Mouse (Mus musculus): Measurements from ENCODE around the gene Cd70. TPM values are rescaled to one million over a fixed set of nuclear protein-coding genes. Genes with fewer than 3 reads are reported as not detected.
A peak's percentile ranks its signal among the peaks of the same experiment; 100 is the strongest.

Gene Cd70
- not detected in 2 replicates for polyA plus RNA-seq (2014; fragmentation: Nextera tagmentation; extraction: Ambion mirVana)

GRCm38 (mm10) chr17:57148994-57149803 lies at the start of gene Cd70:
Gene Cd70 (minus strand): TSS chr17:57149777.
- H3K9ac ChIP-seq (ENCODE audit: low read depth, low read length), result peak within 1 kb of the TSS; percentile 54; the same call in 1 of the 2 replicates
- no peak for ATAC-seq (replicated peaks; ENCODE audit: insufficient number of reproducible peaks, low FRiP score, low TSS enrichment)
- no peaks in the 10 kb centered on the region for H3K4me1 ChIP-seq (ENCODE audit: control insufficient read depth, insufficient read depth, low read length)
- peak within 1 kb of the TSS; percentile 65 for H3K4me2 ChIP-seq
- 4% methylated on average over 39 of the region's 39 CpGs for WGBS (ENCODE audit: insufficient replicate concordance)
- peak within 1 kb of the TSS; percentile 46 for H3K4me3 ChIP-seq (ENCODE audit: low read depth, low read length)
- H3K27me3 ChIP-seq (ENCODE audit: control insufficient read depth, insufficient read depth, low read length), result peaks cover 41% of the 10 kb centered on the region
- H3K36me3 ChIP-seq (ENCODE audit: control insufficient read depth, insufficient read depth, low read length), result no peaks in the 10 kb centered on the region
- H3K9me3 ChIP-seq (replicated peaks; ENCODE audit: control insufficient read depth, low read length), result no peaks in the 10 kb centered on the region
- H3K27ac ChIP-seq (ENCODE audit: low read depth, low read length), result no peak within 1 kb of the TSS

- no peaks in the 10 kb centered on the region for H3K4me1 ChIP-seq (ENCODE audit: control insufficient read depth, insufficient read depth, low read length)
- H3K27me3 ChIP-seq (ENCODE audit: control insufficient read depth, insufficient read depth, low read length), result no peaks in the 10 kb centered on the region
- H3K27ac ChIP-seq (ENCODE audit: low read depth, low read length), result no peak overlapping the region
- 61% methylated on average over 3 of the region's 3 CpGs for WGBS (ENCODE audit: insufficient replicate concordance)
- H3K36me3 ChIP-seq (ENCODE audit: control insufficient read depth, insufficient read depth, low read length), result no peaks in the 10 kb centered on the region
- no peak overlapping the region for H3K9ac ChIP-seq (ENCODE audit: low read depth, low read length)
- H3K4me3 ChIP-seq (ENCODE audit: low read depth, low read length), result no peak overlapping the region
- no peak for ATAC-seq (replicated peaks; ENCODE audit: insufficient number of reproducible peaks, low FRiP score, low TSS enrichment)
- no peaks in the 10 kb centered on the region for H3K9me3 ChIP-seq (replicated peaks; ENCODE audit: control insufficient read depth, low read length)
- no peak overlapping the region for H3K4me2 ChIP-seq
Measured at GRCm38 (mm10) chr17:57198252-57198651, 48.7 kb upstream of the Cd70 start.

GRCm38 (mm10) chr17:57195326-57196010 lies 45.9 kb upstream of the Cd70 start:
- no peak for ATAC-seq (replicated peaks; ENCODE audit: insufficient number of reproducible peaks, low FRiP score, low TSS enrichment)
- H3K4me2 ChIP-seq, result no peak overlapping the region
- no peak overlapping the region for H3K4me3 ChIP-seq (ENCODE audit: low read depth, low read length)
- H3K4me1 ChIP-seq (ENCODE audit: control insufficient read depth, insufficient read depth, low read length), result no peaks in the 10 kb centered on the region
- no peak overlapping the region for H3K9ac ChIP-seq (ENCODE audit: low read depth, low read length)
- 75% methylated on average over 8 of the region's 8 CpGs for WGBS (ENCODE audit: insufficient replicate concordance)
- H3K27me3 ChIP-seq (ENCODE audit: control insufficient read depth, insufficient read depth, low read length), result no peaks in the 10 kb centered on the region
- no peak overlapping the region for H3K27ac ChIP-seq (ENCODE audit: low read depth, low read length)
- no peaks in the 10 kb centered on the region for H3K36me3 ChIP-seq (ENCODE audit: control insufficient read depth, insufficient read depth, low read length)
- no peaks in the 10 kb centered on the region for H3K9me3 ChIP-seq (replicated peaks; ENCODE audit: control insufficient read depth, low read length)

GRCm38 (mm10) chr17:57194771-57195170 lies 45.2 kb upstream of the Cd70 start:
- H3K4me1 ChIP-seq (ENCODE audit: control insufficient read depth, insufficient read depth, low read length), result no peaks in the 10 kb centered on the region
- no peak overlapping the region for H3K4me2 ChIP-seq
- H3K27me3 ChIP-seq (ENCODE audit: control insufficient read depth, insufficient read depth, low read length), result no peaks in the 10 kb centered on the region
- no peaks in the 10 kb centered on the region for H3K9me3 ChIP-seq (replicated peaks; ENCODE audit: control insufficient read depth, low read length)
- no peak overlapping the region for H3K4me3 ChIP-seq (ENCODE audit: low read depth, low read length)
- no peak for ATAC-seq (replicated peaks; ENCODE audit: insufficient number of reproducible peaks, low FRiP score, low TSS enrichment)
- WGBS (ENCODE audit: insufficient replicate concordance), result 78% methylated on average over 3 of the region's 3 CpGs
- H3K36me3 ChIP-seq (ENCODE audit: control insufficient read depth, insufficient read depth, low read length), result no peaks in the 10 kb centered on the region
- H3K9ac ChIP-seq (ENCODE audit: low read depth, low read length), result no peak overlapping the region
- H3K27ac ChIP-seq (ENCODE audit: low read depth, low read length), result no peak overlapping the region

GRCm38 (mm10) chr17:57194041-57194507 lies 44.5 kb upstream of the Cd70 start, which contains the start of gene Tnfsf14:
Gene Tnfsf14 (minus strand): TSS chr17:57194177.
- WGBS (ENCODE audit: insufficient replicate concordance), result 79% methylated on average over 11 of the region's 11 CpGs
- Histone ChIP-seq H3K27ac (ENCODE audit: low read depth, low read length) (no peak within 1 kb of the TSS), H3K9ac (ENCODE audit: low read depth, low read length) (no peak within 1 kb of the TSS), H3K9me3 (replicated peaks; ENCODE audit: control insufficient read depth, low read length) (no peaks in the 10 kb centered on the region), H3K4me2 (no peak within 1 kb of the TSS), H3K4me3 (ENCODE audit: low read depth, low read length) (no peak within 1 kb of the TSS), H3K4me1 (ENCODE audit: control insufficient read depth, insufficient read depth, low read length) (no peaks in the 10 kb centered on the region), H3K27me3 (ENCODE audit: control insufficient read depth, insufficient read depth, low read length) (no peaks in the 10 kb centered on the region), H3K36me3 (ENCODE audit: control insufficient read depth, insufficient read depth, low read length) (no peaks in the 10 kb centered on the region)
- no peak for ATAC-seq (replicated peaks; ENCODE audit: insufficient number of reproducible peaks, low FRiP score, low TSS enrichment)

GRCm38 (mm10) chr17:57188510-57189192 lies 39.1 kb upstream of the Cd70 start:
- Histone ChIP-seq H3K36me3 (ENCODE audit: control insufficient read depth, insufficient read depth, low read length) (no peaks in the 10 kb centered on the region), H3K27me3 (ENCODE audit: control insufficient read depth, insufficient read depth, low read length) (no peaks in the 10 kb centered on the region), H3K9me3 (replicated peaks; ENCODE audit: control insufficient read depth, low read length) (no peaks in the 10 kb centered on the region), H3K9ac (ENCODE audit: low read depth, low read length) (no peak overlapping the region), H3K4me3 (ENCODE audit: low read depth, low read length) (no peak overlapping the region), H3K4me2 (no peak overlapping the region), H3K4me1 (ENCODE audit: control insufficient read depth, insufficient read depth, low read length) (no peaks in the 10 kb centered on the region), H3K27ac (ENCODE audit: low read depth, low read length) (no peak overlapping the region)
- ATAC-seq (replicated peaks; ENCODE audit: insufficient number of reproducible peaks, low FRiP score, low TSS enrichment), result no peak
- 65% methylated on average over 12 of the region's 12 CpGs for WGBS (ENCODE audit: insufficient replicate concordance)

GRCm38 (mm10) chr17:57185641-57186040 lies 36.1 kb upstream of the Cd70 start:
- 43% methylated on average over 2 of the region's 2 CpGs for WGBS (ENCODE audit: insufficient replicate concordance)
- Histone ChIP-seq H3K4me2 (no peak overlapping the region), H3K27me3 (ENCODE audit: control insufficient read depth, insufficient read depth, low read length) (no peaks in the 10 kb centered on the region)

GRCm38 (mm10) chr17:57182871-57183270 lies 33.3 kb upstream of the Cd70 start:
- no peak overlapping the region for H3K27ac ChIP-seq (ENCODE audit: low read depth, low read length)
- H3K9ac ChIP-seq (ENCODE audit: low read depth, low read length), result no peak overlapping the region
- no peak overlapping the region for H3K4me3 ChIP-seq (ENCODE audit: low read depth, low read length)
- H3K4me1 ChIP-seq (ENCODE audit: control insufficient read depth, insufficient read depth, low read length), result no peaks in the 10 kb centered on the region
- H3K36me3 ChIP-seq (ENCODE audit: control insufficient read depth, insufficient read depth, low read length), result no peaks in the 10 kb centered on the region
- no peaks in the 10 kb centered on the region for H3K27me3 ChIP-seq (ENCODE audit: control insufficient read depth, insufficient read depth, low read length)
- ATAC-seq (replicated peaks; ENCODE audit: insufficient number of reproducible peaks, low FRiP score, low TSS enrichment), result no peak
- H3K9me3 ChIP-seq (replicated peaks; ENCODE audit: control insufficient read depth, low read length), result no peaks in the 10 kb centered on the region
- WGBS (ENCODE audit: insufficient replicate concordance), result 56% methylated on average over 3 of the region's 3 CpGs
- H3K4me2 ChIP-seq, result no peak overlapping the region

More at GRCm38 (mm10) chr17:57185641-57186040, 36.1 kb upstream of the Cd70 start:
- H3K9me3 ChIP-seq (replicated peaks; ENCODE audit: control insufficient read depth, low read length), result no peaks in the 10 kb centered on the region
- H3K27ac ChIP-seq (ENCODE audit: low read depth, low read length), result no peak overlapping the region
- no peak overlapping the region for H3K4me3 ChIP-seq (ENCODE audit: low read depth, low read length)
- no peak overlapping the region for H3K9ac ChIP-seq (ENCODE audit: low read depth, low read length)
- ATAC-seq (replicated peaks; ENCODE audit: insufficient number of reproducible peaks, low FRiP score, low TSS enrichment), result no peak
- no peaks in the 10 kb centered on the region for H3K4me1 ChIP-seq (ENCODE audit: control insufficient read depth, insufficient read depth, low read length)
- H3K36me3 ChIP-seq (ENCODE audit: control insufficient read depth, insufficient read depth, low read length), result no peaks in the 10 kb centered on the region
